Mouse (Mus musculus): Measurements from ENCODE around the gene Pou5f1. TPM values are rescaled to one million over a fixed set of nuclear protein-coding genes. Genes with fewer than 3 reads are reported as not detected.
"Not testable (repeated sequence)": the region's sequence is repeated elsewhere in the genome, so short reads cannot be mapped to it uniquely, and the experiment has no call there.

Pou5f1 gene
- total RNA-seq (2018; cell fraction: chromatin; rRNA removed), result 1 to 10 TPM; 1.4 to 9.5 (median 3.3) TPM
- under 1 TPM in 3 of 26 experiments, not detected in 23; 0.09 to 0.16 (median 0.13) TPM for total RNA-seq (2018; cell fraction: cytosol; rRNA removed)
- 1 to 10 TPM in 19 of 26 experiments, under 1 TPM in 4, not detected in 3; 0.40 to 5.3 (median 2.0) TPM for total RNA-seq (2018; cell fraction: nucleus; rRNA removed)
- not detected in 3 replicates for polyA plus RNA-seq (2018)

GRCm38 (mm10) chr17:35505776-35506175, at the start of gene Pou5f1:
Pou5f1 (plus strand) TSS chr17:35506018.
- no peak within 1 kb of the TSS for H3K4me3 ChIP-seq (ENCODE audit: inconsistent target)
- H3K79me2 ChIP-seq (ENCODE audit: inconsistent target), result no peaks in the 10 kb centered on the region
- 55% methylated on average over 13 of the region's 13 CpGs for whole genome bisulfite sequencing (ENCODE audit: missing documents)
- H3K27ac ChIP-seq, result no peak within 1 kb of the TSS
- no peaks in the 10 kb centered on the region for H3K36me3 ChIP-seq (ENCODE audit: inconsistent target)

- H3K36me3 ChIP-seq (ENCODE audit: inconsistent target); H3K27ac ChIP-seq; H3K79me2 ChIP-seq (ENCODE audit: inconsistent target); H3K4me3 ChIP-seq (ENCODE audit: inconsistent target): not testable (repeated sequence)
- WGBS (ENCODE audit: missing documents), result no CpG with 5 or more reads among the region's 1 CpGs
Observed at GRCm38 (mm10) chr17:35458247-35458646, 47.6 kb upstream of the Pou5f1 start.

- no CpG with 5 or more reads among the region's 9 CpGs for WGBS (ENCODE audit: missing documents)
- not testable (repeated sequence) for H3K4me3 ChIP-seq (ENCODE audit: inconsistent target); H3K79me2 ChIP-seq (ENCODE audit: inconsistent target); H3K27ac ChIP-seq; H3K36me3 ChIP-seq (ENCODE audit: inconsistent target)
Observed at GRCm38 (mm10) chr17:35460513-35461341, 45.1 kb upstream of the Pou5f1 start.

- not testable (repeated sequence) for H3K36me3 ChIP-seq (ENCODE audit: inconsistent target); H3K4me3 ChIP-seq (ENCODE audit: inconsistent target); H3K27ac ChIP-seq; H3K79me2 ChIP-seq (ENCODE audit: inconsistent target)
- 4% methylated on average over 8 of the region's 8 CpGs for WGBS (ENCODE audit: missing documents)
Observed at GRCm38 (mm10) chr17:35465651-35466050, 40.2 kb upstream of the Pou5f1 start.

GRCm38 (mm10) chr17:35468936-35469335, 36.9 kb upstream of the Pou5f1 start:
- not testable (repeated sequence) for H3K27ac ChIP-seq; H3K4me3 ChIP-seq (ENCODE audit: inconsistent target); H3K79me2 ChIP-seq (ENCODE audit: inconsistent target); H3K36me3 ChIP-seq (ENCODE audit: inconsistent target)
- 38% methylated on average over 3 of the region's 3 CpGs for WGBS (ENCODE audit: missing documents)

GRCm38 (mm10) chr17:35469842-35470751, 35.7 kb upstream of the Pou5f1 start, which contains the start of gene H2-Q10:
H2-Q10 (plus strand) TSS chr17:35470089.
- no peaks in the 10 kb centered on the region for H3K36me3 ChIP-seq (ENCODE audit: inconsistent target)
- no peak within 1 kb of the TSS for H3K27ac ChIP-seq
- no peaks in the 10 kb centered on the region for H3K79me2 ChIP-seq (ENCODE audit: inconsistent target)
- WGBS (ENCODE audit: missing documents), result 5% methylated on average over 80 of the region's 80 CpGs
- no peak within 1 kb of the TSS for H3K4me3 ChIP-seq (ENCODE audit: inconsistent target)

GRCm38 (mm10) chr17:35484066-35484465, 21.8 kb upstream of the Pou5f1 start:
- Histone ChIP-seq H3K4me3 (ENCODE audit: inconsistent target) (no peak overlapping the region), H3K27ac (no peak overlapping the region)
- 5% methylated on average over 9 of the region's 9 CpGs for WGBS (ENCODE audit: missing documents)

GRCm38 (mm10) chr17:35485702-35486101, 20.1 kb upstream of the Pou5f1 start:
- H3K4me3 ChIP-seq (ENCODE audit: inconsistent target), result no peak overlapping the region
- H3K27ac ChIP-seq, result no peak overlapping the region
- WGBS (ENCODE audit: missing documents), result 38% methylated on average over 4 of the region's 4 CpGs
- H3K79me2 ChIP-seq (ENCODE audit: inconsistent target), result no peaks in the 10 kb centered on the region
- no peaks in the 10 kb centered on the region for H3K36me3 ChIP-seq (ENCODE audit: inconsistent target)

More at GRCm38 (mm10) chr17:35484066-35484465, 21.8 kb upstream of the Pou5f1 start:
- no peaks in the 10 kb centered on the region for H3K36me3 ChIP-seq (ENCODE audit: inconsistent target)
- no peaks in the 10 kb centered on the region for H3K79me2 ChIP-seq (ENCODE audit: inconsistent target)

- Histone ChIP-seq H3K27ac (no peak overlapping the region), H3K79me2 (ENCODE audit: inconsistent target) (no peaks in the 10 kb centered on the region), H3K4me3 (ENCODE audit: inconsistent target) (no peak overlapping the region), H3K36me3 (ENCODE audit: inconsistent target) (no peaks in the 10 kb centered on the region)
- 39% methylated on average over 6 of the region's 10 CpGs for WGBS (ENCODE audit: missing documents)
Observed at GRCm38 (mm10) chr17:35486726-35487125, 19.1 kb upstream of the Pou5f1 start.

GRCm38 (mm10) chr17:35488041-35488440, 17.8 kb upstream of the Pou5f1 start:
- WGBS (ENCODE audit: missing documents), result 100% methylated on average over 2 of the region's 2 CpGs

GRCm38 (mm10) chr17:35490320-35490719, 15.5 kb upstream of the Pou5f1 start:
- Histone ChIP-seq H3K27ac (no peak overlapping the region), H3K4me3 (ENCODE audit: inconsistent target) (no peak overlapping the region), H3K79me2 (ENCODE audit: inconsistent target) (no peaks in the 10 kb centered on the region), H3K36me3 (ENCODE audit: inconsistent target) (no peaks in the 10 kb centered on the region)
- WGBS (ENCODE audit: missing documents), result 66% methylated on average over 5 of the region's 5 CpGs

More at GRCm38 (mm10) chr17:35488041-35488440, 17.8 kb upstream of the Pou5f1 start:
- Histone ChIP-seq H3K4me3 (ENCODE audit: inconsistent target) (no peak overlapping the region), H3K27ac (no peak overlapping the region), H3K36me3 (ENCODE audit: inconsistent target) (no peaks in the 10 kb centered on the region), H3K79me2 (ENCODE audit: inconsistent target) (no peaks in the 10 kb centered on the region)

GRCm38 (mm10) chr17:35497124-35497523, 8.7 kb upstream of the Pou5f1 start:
- Histone ChIP-seq H3K36me3 (ENCODE audit: inconsistent target) (no peaks in the 10 kb centered on the region), H3K4me3 (ENCODE audit: inconsistent target) (no peak overlapping the region), H3K79me2 (ENCODE audit: inconsistent target) (no peaks in the 10 kb centered on the region), H3K27ac (no peak overlapping the region)
- WGBS (ENCODE audit: missing documents), result 89% methylated on average over 5 of the region's 7 CpGs

GRCm38 (mm10) chr17:35502226-35502625, 3.6 kb upstream of the Pou5f1 start:
- WGBS (ENCODE audit: missing documents), result 23% methylated on average over 6 of the region's 6 CpGs

GRCm38 (mm10) chr17:35502762-35503161, 3.1 kb upstream of the Pou5f1 start:
- H3K27ac ChIP-seq, result no peak overlapping the region
- WGBS (ENCODE audit: missing documents), result 72% methylated on average over 5 of the region's 5 CpGs
- H3K79me2 ChIP-seq (ENCODE audit: inconsistent target), result no peaks in the 10 kb centered on the region
- H3K36me3 ChIP-seq (ENCODE audit: inconsistent target), result no peaks in the 10 kb centered on the region
- no peak overlapping the region for H3K4me3 ChIP-seq (ENCODE audit: inconsistent target)

More at GRCm38 (mm10) chr17:35502226-35502625, 3.6 kb upstream of the Pou5f1 start:
- no peaks in the 10 kb centered on the region for H3K36me3 ChIP-seq (ENCODE audit: inconsistent target)
- H3K4me3 ChIP-seq (ENCODE audit: inconsistent target), result no peak overlapping the region
- no peak overlapping the region for H3K27ac ChIP-seq
- no peaks in the 10 kb centered on the region for H3K79me2 ChIP-seq (ENCODE audit: inconsistent target)

Measured in macrophage (primary cell).